Mouse (Mus musculus) inflammation-experienced regulatory T-cells, adult 6 months (primary cell): ENCODE data around the gene Cypt1. TPM values are rescaled to one million over a fixed set of nuclear protein-coding genes. Genes with fewer than 3 reads are reported as not detected.

Experiments used
- ATAC-seq: one replicate; pipeline ENCODE4 v1.8.0; 2017
- polyA plus RNA-seq, 3 experiments: library from polyadenylated mRNA; unstranded; fragments of 100-300 nt; shearing (Covaris generic); gene quantifications; one replicate each; pipeline ENCODE4 v1.2.1; 2017

The Cypt1 gene
- polyA plus RNA-seq = not detected

GRCm38 (mm10) chrX:16522569-16522968 is at the start of gene Cypt1:
Gene Cypt1 (plus strand): TSS chrX:16522869.
- no peak for ATAC-seq

GRCm38 (mm10) chrX:16546806-16547205 is 24.1 kb downstream of the Cypt1 start:
- ATAC-seq = no peak

GRCm38 (mm10) chrX:16557061-16557460 is 34.4 kb downstream of the Cypt1 start:
- no peak for ATAC-seq

- no peak for ATAC-seq
These were observed 35.8 kb downstream of the Cypt1 start for GRCm38 (mm10) chrX:16558501-16558900.

Other genes with a start within 250 kb of the Cypt1 start
- under 1 TPM; 0.20 to 0.34 (median 0.21) TPM for gene Maoa, start 96.8 kb downstream of the Cypt1 start, polyA plus RNA-seq